Mouse (Mus musculus): Measurements from ENCODE around the gene Cemip.

DNA sequence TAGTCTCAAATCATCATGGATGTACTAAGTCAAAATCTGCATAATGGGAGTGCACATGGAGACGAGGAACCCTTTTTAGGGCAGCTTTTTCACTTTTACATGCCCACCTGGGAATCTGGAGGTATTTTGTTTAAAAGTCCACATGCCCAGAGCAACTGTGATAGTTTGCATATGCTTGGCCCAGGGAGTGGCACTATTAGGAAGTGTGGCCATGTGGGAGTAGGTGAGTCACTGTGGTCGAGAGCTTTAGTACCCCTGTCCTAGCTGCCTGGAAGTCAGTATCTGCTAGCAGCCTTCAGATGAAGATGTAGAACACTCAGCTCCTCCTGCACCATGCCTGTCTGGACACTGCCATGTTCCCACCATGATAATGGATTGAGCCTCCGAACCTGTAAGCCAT, 14.4 kb upstream of the Cemip start:
- TF ChIP-seq CTCF (IDR thresholded peaks at IDR 0.05; ENCODE audit: low read depth): no peak
- TF ChIP-seq EP300 (IDR thresholded peaks at IDR 0.05; ENCODE audit: low read depth): no peak
